Mouse (Mus musculus): ENCODE measurements at regions not wholly inside any gene's neighbourhood (a gene's known extent, or its start where the extent isn't known, plus 50 kb on each side); places are given as distances from the start of the nearest gene placed in this dataset.

GRCm38 (mm10) chr3:52929827-52930605, 87.0 kb downstream of the Cog6 start:
- no peak for DNase-seq

- DNase-seq = no peak
These were observed 89.6 kb downstream of the Cog6 start for GRCm38 (mm10) chr3:52927361-52927841.

- DNase-seq = no peak
These were observed 90.5 kb downstream of the Cog6 start for GRCm38 (mm10) chr3:52926549-52926948.

- DNase-seq = peak; percentile 16
These were observed 91.8 kb downstream of the Cog6 start for GRCm38 (mm10) chr3:52925223-52925622.

- no peak for DNase-seq
These were observed 92.4 kb downstream of the Cog6 start for GRCm38 (mm10) chr3:52924631-52925030.

GRCm38 (mm10) chr3:52923824-52924559, 93.0 kb downstream of the Cog6 start:
- DNase-seq = no peak

- DNase-seq = no peak
These were observed 94.6 kb downstream of the Cog6 start for GRCm38 (mm10) chr3:52922411-52922810.

GRCm38 (mm10) chr3:52906823-52907564, 110.0 kb downstream of the Cog6 start:
- DNase-seq = no peak

- no peak for DNase-seq
These were observed 113.0 kb downstream of the Cog6 start for GRCm38 (mm10) chr3:52904028-52904427.

- DNase-seq = peak; percentile 7
These were observed 119.4 kb downstream of the Cog6 start for GRCm38 (mm10) chr3:52897665-52898064.

- no peak for DNase-seq
These were observed 120.6 kb downstream of the Cog6 start for GRCm38 (mm10) chr3:52896462-52896861.

- no peak for DNase-seq
These were observed 121.3 kb downstream of the Cog6 start for GRCm38 (mm10) chr3:52895751-52896150.

- DNase-seq = no peak
These were observed 122.2 kb downstream of the Cog6 start for GRCm38 (mm10) chr3:52894812-52895211.

GRCm38 (mm10) chr3:52889156-52889715, 127.8 kb downstream of the Cog6 start:
- no peak for DNase-seq

- no peak for DNase-seq
These were observed 135.1 kb downstream of the Cog6 start for GRCm38 (mm10) chr3:52881981-52882380.

- DNase-seq = no peak
These were observed 135.9 kb downstream of the Cog6 start for GRCm38 (mm10) chr3:52881139-52881538.

- no peak for DNase-seq
These were observed 137.3 kb downstream of the Cog6 start for GRCm38 (mm10) chr3:52879700-52880099.

- peak; percentile 10 for DNase-seq
These were observed 138.7 kb downstream of the Cog6 start for GRCm38 (mm10) chr3:52878334-52878733.

- DNase-seq = no peak
These were observed 144.8 kb downstream of the Cog6 start for GRCm38 (mm10) chr3:52872260-52872659.

- DNase-seq = no peak
These were observed 153.7 kb downstream of the Cog6 start for GRCm38 (mm10) chr3:52863146-52863849.

- no peak for DNase-seq
These were observed 155.0 kb downstream of the Cog6 start for GRCm38 (mm10) chr3:52862026-52862425.

- no peak for DNase-seq
These were observed 155.5 kb downstream of the Cog6 start for GRCm38 (mm10) chr3:52861538-52861937.
